Mouse (Mus musculus) stomach, adult 2 months (tissue): ENCODE measurements around the gene Zfp84. TPM values are rescaled to one million over a fixed set of nuclear protein-coding genes. Genes with fewer than 3 reads are reported as not detected.

ENCODE experiments used
- polyA plus RNA-seq: library from polyadenylated mRNA; depleted of rRNA; stranded (reverse); fragments of >200 nt; gene quantifications from 2 replicates; pipeline ENCODE4 v1.2.3, GENCODE M21; 2012; rRNA removed

The Zfp84 gene
- 0.40 and 0.41 TPM in 2 replicates for polyA plus RNA-seq

DNA sequence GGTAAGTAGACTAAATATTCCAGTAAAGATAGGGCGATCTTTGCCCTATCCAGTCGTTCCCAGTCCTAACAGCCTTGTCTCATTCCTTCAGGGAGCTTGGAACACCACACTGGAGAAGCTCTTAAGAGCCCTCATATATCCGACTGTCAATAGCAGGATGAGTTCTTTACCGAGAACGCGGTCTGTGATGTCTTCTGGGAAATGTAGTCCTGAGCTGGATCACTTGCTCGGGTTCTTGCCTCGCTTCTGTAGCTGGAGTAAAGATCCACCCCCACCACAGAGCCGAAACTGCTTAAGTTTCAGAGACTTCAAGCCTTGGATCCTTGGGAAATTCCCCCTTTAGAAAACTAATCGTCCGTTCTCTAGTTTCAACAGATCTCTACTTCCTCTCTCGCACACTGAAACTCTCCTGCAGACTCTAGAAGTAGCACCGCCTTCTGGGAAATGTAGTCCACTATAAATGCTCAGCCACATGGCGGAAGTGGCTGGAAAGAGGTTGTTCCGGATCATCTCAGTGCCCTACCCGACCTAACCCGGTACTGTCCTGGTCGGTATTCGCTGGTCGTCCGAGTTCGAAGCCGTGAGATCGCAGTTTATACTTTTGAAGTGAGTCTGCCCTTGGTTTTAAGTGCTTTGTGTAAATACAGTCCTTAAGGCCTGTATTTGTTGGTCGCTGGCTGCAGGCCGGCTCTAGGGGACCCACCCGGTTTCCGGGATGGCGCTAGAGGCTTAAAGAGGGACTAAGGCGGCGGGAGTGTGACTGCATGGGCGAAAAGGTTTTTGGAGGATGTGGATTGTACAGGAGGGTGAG, at the start of gene Zfp84:
Zfp84 (plus strand) TSS at position 463 of the 811 bp plus-strand sequence.

GRCm38 (mm10) chr7:29726860-29727259, 41.5 kb upstream of the Zfp84 start, which contains the start of gene Catsperg2:
Catsperg2 (minus strand) TSS chr7:29727032.

GRCm38 (mm10) chr7:29783871-29784551, 15.7 kb downstream of the Zfp84 start, which contains the start of gene Zfp30:
Zfp30 (plus strand) TSS chr7:29783998.

GRCm38 (mm10) chr7:29815910-29816429, 47.6 kb downstream of the Zfp84 start, which contains the start of gene Zfp790:
Zfp790 (plus strand) TSS chr7:29816114.

Other genes starting within 250 kb of the Zfp84 start
- gene Sipa1l3, start 249.9 kb upstream of the Zfp84 start, polyA plus RNA-seq: 58.2 and 61.3 TPM in 2 replicates
- 0.03 and 0.08 TPM in 2 replicates for gene Catsperg2, start 41.5 kb upstream of the Zfp84 start, polyA plus RNA-seq
- 0.64 and 0.76 TPM in 2 replicates for gene Zfp30, start 15.4 kb downstream of the Zfp84 start, polyA plus RNA-seq
- gene Zfp790, start 47.6 kb downstream of the Zfp84 start, polyA plus RNA-seq: 0.22 and 0.32 TPM in 2 replicates
- 0.03 TPM in 1 of 2 replicates, not detected in the other for gene Zfp940, start 85.1 kb downstream of the Zfp84 start, polyA plus RNA-seq
- gene Zfp420, start 91.4 kb downstream of the Zfp84 start, polyA plus RNA-seq: 0.08 and 0.13 TPM in 2 replicates
- 0.23 and 0.56 TPM in 2 replicates for gene Zfp27, start 138.0 kb downstream of the Zfp84 start, polyA plus RNA-seq
- gene Zfp383, start 139.7 kb downstream of the Zfp84 start, polyA plus RNA-seq: 0.15 and 0.19 TPM in 2 replicates
- 4.7 and 6.0 TPM in 2 replicates for gene Zfp74, start 185.5 kb downstream of the Zfp84 start, polyA plus RNA-seq
- gene Zfp568, start 215.4 kb downstream of the Zfp84 start, polyA plus RNA-seq: 1.1 and 2.2 TPM in 2 replicates